Mouse (Mus musculus) MEL-GATA-1-ER (cell line): ENCODE results near the gene Grhl3.
"Not testable (repeated sequence)": the region's sequence is repeated elsewhere in the genome, so short reads cannot be mapped to it uniquely, and the experiment has no call there.

ENCODE experiments used
- DNase-seq: peaks from one replicate; pipeline ENCODE4 v3.0.0-alpha.2; 2012; ENCODE audit warnings: low read depth; ENCODE audit errors: extremely low read depth

The Grhl3 gene

GRCm38 (mm10) chr4:135573251-135573808 is at the start of gene Grhl3:
Grhl3 (minus strand) TSS chr4:135573630.
- DNase-seq = no peak

GRCm38 (mm10) chr4:135622290-135622689 is 48.9 kb upstream of the Grhl3 start:
- no peak for DNase-seq

- no peak for DNase-seq
Observed at GRCm38 (mm10) chr4:135620461-135620860, 47.0 kb upstream of the Grhl3 start.

GRCm38 (mm10) chr4:135617783-135618470 is 44.5 kb upstream of the Grhl3 start:
- DNase-seq = no peak

- DNase-seq = no peak
Observed at GRCm38 (mm10) chr4:135617038-135617437, 43.6 kb upstream of the Grhl3 start.

- DNase-seq = not testable (repeated sequence)
Observed at GRCm38 (mm10) chr4:135615307-135615706, 41.9 kb upstream of the Grhl3 start.

GRCm38 (mm10) chr4:135609986-135610385 is 36.6 kb upstream of the Grhl3 start:
- no peak for DNase-seq

- DNase-seq = no peak
Observed at GRCm38 (mm10) chr4:135607979-135608885, 34.8 kb upstream of the Grhl3 start.

- DNase-seq = no peak
Observed at GRCm38 (mm10) chr4:135606271-135606670, 32.8 kb upstream of the Grhl3 start.

- no peak for DNase-seq
Observed at GRCm38 (mm10) chr4:135601530-135601929, 28.1 kb upstream of the Grhl3 start.

GRCm38 (mm10) chr4:135599497-135600182 is 26.2 kb upstream of the Grhl3 start:
- no peak for DNase-seq

- DNase-seq = no peak
Observed at GRCm38 (mm10) chr4:135598998-135599397, 25.6 kb upstream of the Grhl3 start.

- no peak for DNase-seq
Observed at GRCm38 (mm10) chr4:135597571-135597970, 24.1 kb upstream of the Grhl3 start.

- DNase-seq = no peak
Observed at GRCm38 (mm10) chr4:135595943-135596342, 22.5 kb upstream of the Grhl3 start.

GRCm38 (mm10) chr4:135591610-135592304 is 18.3 kb upstream of the Grhl3 start:
- DNase-seq = no peak

- no peak for DNase-seq
Observed at GRCm38 (mm10) chr4:135591086-135591485, 17.7 kb upstream of the Grhl3 start.

GRCm38 (mm10) chr4:135584838-135585237 is 11.4 kb upstream of the Grhl3 start:
- DNase-seq = no peak

- no peak for DNase-seq
Observed at GRCm38 (mm10) chr4:135581222-135581910, 7.9 kb upstream of the Grhl3 start.

GRCm38 (mm10) chr4:135579695-135580094 is 6.3 kb upstream of the Grhl3 start:
- DNase-seq = no peak

GRCm38 (mm10) chr4:135578490-135578889 is 5.1 kb upstream of the Grhl3 start:
- DNase-seq = no peak
